Mouse (Mus musculus) left cerebral cortex, postnatal 4 days (tissue): ENCODE data around the gene Ldb3. TPM values are rescaled to one million over a fixed set of nuclear protein-coding genes. Genes with fewer than 3 reads are reported as not detected.

Source experiments
- DNase-seq: peaks from one replicate; pipeline ENCODE4 v3.0.0-alpha.2; 2022
- intact Hi-C: fragments of 180-260 bp; cut with DNase I; formaldehyde crosslinking; loops from one replicate; pipeline ENCODE4 v1.15.1; 2025
- total RNA-seq, 2 experiments: library from RNA; stranded (reverse); gene quantifications; 2 replicates each; pipeline ENCODE4 v1.2.3; 2021

The Ldb3 gene
- total RNA-seq, 2 experiments from 2014 or later: 1.5 to 1.7 TPM

DNA sequence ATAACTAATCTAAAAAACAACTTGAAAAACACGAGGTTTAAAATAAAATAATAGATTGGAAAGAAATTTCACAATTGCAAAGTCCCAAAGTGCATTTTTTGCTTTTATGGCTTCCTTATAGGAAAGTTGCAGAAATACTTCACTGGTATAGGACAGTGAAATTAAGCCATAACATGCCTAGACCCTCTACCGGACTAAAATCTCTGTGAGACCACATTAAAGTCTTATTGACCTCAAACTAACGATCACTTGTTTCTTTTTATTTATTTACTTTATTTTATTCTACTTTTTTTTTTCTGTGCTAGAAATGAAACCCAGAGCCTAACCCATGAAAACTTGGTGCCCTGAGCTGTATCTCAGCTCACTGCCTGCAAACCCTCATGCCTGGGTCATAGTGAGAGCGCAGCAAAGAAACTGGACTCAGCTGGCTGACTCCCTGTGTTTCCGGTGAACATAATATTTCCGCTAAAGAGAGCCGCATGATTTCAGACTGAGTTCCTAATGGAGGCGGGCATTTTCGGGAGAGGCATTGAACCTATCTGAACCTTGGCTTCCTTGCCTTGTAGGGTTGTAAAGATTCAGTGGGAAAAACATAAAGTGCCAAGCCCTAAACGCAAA is 71.4 kb downstream of the Ldb3 start:
- intact Hi-C loops: no loop called here

DNA sequence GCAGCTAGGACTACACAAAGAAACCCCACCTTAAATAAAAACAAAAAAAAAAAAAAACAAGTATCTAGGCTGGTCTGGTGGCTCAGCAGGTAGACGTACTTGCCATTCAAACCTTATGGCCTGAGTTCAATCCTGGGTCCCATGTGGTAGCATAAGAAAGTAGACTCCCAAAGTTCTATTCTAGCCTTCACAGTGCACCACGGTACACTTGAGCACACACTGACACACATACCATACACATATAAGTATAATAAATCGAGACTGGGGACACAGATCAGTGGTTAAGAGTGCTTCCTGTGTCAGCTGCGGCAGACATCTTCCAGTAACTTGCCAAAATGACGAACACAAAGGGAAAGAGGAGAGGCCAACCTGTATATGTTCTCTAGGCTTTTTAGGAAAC is 72.6 kb downstream of the Ldb3 start:
- intact Hi-C loops: no loop called here
- no peak for DNase-seq

More for the DNA sequence above, 71.4 kb downstream of the Ldb3 start:
- DNase-seq: no peak

DNA sequence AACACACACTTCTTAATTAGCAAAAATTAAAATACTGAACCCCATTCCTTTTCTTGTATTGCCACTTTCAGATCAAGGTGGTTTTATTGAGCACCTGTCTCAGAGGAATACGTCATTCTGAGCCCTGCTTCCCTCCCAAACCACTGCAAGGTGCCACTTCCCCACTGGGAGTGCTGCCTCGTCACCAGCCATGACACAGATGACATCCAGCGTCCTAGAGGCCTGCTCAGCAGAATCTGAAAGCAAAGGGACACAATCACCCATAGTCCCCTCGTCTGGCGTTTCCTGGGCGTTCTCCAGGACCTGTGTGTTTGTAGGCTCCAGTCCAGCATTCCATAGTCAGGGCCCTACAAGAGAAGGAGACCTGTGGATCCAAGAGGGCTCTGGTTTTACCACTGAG is 74.4 kb downstream of the Ldb3 start:
- no peak for DNase-seq
- intact Hi-C loops: no loop called here

DNA sequence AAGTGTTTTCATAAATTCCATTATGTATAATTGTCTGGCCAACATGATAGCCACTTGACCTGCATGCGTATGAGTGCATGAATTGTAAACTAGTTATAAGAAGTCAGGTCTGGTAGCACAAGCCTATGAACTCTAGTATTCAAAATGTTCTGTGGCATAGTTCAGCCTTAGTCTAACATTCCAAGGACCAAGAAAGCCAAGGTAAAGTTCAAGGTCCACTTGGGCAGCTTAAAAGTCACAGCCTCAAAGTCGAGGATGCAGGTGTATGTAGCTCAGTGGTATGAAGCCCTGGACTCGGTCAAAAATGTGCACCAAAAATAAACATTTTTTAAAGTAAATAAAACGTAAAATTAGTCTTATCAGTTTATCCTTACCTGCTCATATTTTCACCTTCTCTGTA is 75.9 kb downstream of the Ldb3 start:
- intact Hi-C loops: no loop called here
- no peak for DNase-seq

DNA sequence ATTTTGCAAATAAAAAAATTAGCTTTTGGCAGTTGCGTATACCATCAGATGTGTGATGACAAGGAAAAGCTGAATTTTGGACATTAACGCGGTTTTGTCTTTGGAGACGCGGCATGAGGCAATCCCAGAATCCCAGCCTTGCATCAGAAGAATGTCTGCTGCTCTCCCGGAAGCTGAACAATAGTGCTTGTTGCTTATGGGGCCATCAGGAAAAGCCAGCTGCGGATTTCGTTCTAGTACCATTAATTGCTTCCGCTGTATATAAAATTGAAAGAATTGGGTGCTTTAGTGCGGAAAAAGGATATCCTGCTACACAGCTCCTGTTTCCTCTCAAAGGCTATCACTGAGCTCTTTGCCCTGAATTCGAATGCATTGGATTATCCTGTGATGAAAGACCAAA is 76.6 kb downstream of the Ldb3 start:
- DNase-seq: no peak
- intact Hi-C loops: no loop called here

DNA sequence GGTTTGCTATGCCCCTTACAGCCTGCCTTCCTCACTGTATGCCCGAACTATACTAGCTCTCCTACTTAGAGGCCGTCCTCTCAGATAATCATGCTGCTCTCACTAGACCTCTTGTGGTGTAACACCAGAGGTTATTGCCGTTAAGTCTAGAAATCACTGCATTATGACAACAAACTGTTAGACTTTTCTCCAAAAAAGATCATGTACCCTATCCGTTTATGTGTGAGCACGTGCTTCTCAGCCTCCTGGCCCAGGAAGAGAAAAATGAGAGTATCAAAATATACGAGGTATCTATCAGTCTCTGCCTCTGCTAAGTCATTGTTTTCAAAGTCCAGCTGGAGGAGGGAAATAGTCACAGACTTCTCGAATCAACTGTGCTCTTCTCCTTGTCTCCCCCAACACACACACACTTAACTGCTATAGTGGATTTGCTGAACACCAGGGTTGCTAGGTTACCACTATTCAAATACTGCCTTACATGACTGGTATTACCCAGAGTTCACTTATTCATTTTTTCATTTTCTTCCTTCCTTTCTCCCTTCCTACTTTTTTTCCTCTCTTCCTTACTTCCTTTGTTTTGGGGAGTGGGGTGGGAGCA is 79.5 kb downstream of the Ldb3 start:
- DNase-seq: no peak
- intact Hi-C loops: no loop called here

DNA sequence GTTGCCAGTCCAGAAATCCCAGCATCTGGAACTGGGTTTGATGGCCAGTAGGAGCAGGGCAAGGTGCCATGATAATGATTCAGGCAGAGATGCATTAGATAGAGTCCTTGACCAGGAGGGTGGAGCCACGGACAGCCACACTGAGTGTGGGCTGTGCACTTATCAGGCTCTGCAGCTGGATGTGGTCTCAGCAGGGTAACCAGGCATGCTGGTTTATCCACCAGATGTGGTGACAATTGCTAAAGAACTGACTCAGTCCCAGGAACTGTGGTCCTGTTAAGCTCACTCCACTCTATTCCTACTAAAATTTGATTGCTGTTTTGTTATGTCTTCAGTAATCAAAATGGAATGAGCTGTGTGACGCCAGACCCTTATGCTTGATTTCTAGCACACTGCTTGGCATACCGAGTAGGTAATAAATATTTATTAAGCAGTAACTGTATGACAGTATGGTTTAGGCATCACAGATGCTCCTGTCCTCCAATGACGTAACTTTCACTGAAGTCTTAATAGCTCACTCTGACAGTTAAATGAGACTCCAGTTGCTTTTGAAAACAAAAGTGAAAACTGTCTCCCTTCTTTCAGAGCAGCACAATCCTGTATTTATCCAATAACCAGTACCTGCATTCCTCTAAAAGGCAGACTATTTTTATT is 80.2 kb downstream of the Ldb3 start:
- intact Hi-C loops: no loop called here
- DNase-seq: no peak

DNA sequence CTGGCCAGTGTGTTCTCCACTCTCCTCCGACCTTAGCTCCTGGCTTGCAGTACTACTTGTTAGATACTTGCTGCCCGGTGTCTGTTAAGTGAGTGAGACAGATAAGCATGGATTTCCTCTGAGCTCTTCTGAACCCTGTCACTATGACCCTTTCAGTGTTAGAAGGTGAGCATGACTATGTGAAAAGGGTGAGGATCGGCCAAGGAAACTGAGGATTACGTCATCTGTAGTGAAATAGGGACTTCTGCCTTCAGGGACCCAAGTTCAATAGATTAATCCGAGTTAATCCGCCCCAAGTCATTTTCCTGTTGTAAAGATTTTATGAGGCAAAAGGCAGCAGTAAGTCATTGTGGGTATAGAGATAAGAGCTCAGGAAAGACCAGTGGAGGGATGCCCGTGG is 83.2 kb downstream of the Ldb3 start:
- intact Hi-C loops: no loop called here
- DNase-seq: no peak

DNA sequence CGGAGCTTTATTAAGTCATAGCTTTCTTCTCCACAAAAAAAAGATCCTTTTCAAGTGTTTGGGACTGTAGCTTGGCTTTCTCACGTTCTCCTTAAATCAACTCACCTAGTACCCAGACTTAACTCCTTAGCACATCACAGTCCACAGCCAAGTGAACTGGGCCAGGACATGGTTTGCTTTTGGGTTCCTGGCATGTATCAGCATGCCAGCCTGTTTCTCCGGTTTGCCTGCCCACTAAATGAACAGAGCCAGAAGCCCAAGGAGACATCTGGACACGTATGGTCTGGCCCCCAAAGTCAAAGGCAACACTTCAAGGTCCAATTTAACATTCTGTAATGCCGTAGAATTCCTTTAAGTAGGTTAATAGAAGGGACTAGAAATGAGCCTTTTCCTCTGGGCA is 84.1 kb downstream of the Ldb3 start:
- intact Hi-C loops: loop anchor here (5.0 kb wide), 1 partner anchor 43 kb away; no protein-coding TSS in a partner anchor
- no peak for DNase-seq

DNA sequence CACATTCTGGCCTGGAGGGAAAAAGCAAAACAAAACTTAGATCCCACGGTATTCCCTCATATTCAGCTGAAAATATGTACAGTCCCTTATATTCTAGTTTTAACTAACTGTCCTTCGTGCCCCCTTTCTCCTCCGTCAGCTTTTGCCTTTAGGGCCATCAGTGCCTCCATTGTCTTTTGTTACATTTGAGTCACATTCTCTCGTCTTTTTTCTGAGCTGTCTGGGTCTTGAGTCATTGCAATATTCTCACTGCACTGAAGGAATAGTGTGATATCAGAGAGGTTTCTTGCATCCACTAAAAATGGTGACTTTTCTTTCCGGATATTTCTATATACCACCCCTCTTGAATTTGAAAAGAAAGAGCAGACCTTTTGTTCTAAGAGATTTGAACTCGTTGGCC is 84.7 kb downstream of the Ldb3 start:
- no peak for DNase-seq

DNA sequence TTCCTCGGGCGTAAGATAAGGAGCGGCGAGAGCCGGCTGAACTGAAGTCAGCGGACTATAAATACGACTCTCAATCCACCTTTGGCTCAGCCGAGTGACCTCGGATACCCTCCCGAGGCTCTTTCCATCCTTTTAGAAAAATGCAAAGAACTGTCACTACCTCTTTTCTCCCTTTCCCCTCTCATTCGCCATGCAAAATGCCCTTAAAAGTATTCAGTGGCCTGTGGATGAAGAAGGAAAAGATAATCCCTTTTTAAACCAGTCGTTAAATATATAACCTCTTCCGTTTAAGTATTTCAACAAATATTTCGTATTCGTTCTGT is 85.2 kb downstream of the Ldb3 start, which contains the start of gene Bmpr1a:
Gene Bmpr1a, minus strand, starts transcription at position 17 of the 323 bp plus-strand sequence.
- no peak for DNase-seq
- intact Hi-C loops: loop anchor here (5.0 kb wide), 1 partner anchor 44 kb away; no protein-coding TSS in a partner anchor

More for the DNA sequence above, 84.7 kb downstream of the Ldb3 start:
- intact Hi-C loops: loop anchor here (5.0 kb wide), 1 partner anchor 44 kb away; no protein-coding TSS in a partner anchor

DNA sequence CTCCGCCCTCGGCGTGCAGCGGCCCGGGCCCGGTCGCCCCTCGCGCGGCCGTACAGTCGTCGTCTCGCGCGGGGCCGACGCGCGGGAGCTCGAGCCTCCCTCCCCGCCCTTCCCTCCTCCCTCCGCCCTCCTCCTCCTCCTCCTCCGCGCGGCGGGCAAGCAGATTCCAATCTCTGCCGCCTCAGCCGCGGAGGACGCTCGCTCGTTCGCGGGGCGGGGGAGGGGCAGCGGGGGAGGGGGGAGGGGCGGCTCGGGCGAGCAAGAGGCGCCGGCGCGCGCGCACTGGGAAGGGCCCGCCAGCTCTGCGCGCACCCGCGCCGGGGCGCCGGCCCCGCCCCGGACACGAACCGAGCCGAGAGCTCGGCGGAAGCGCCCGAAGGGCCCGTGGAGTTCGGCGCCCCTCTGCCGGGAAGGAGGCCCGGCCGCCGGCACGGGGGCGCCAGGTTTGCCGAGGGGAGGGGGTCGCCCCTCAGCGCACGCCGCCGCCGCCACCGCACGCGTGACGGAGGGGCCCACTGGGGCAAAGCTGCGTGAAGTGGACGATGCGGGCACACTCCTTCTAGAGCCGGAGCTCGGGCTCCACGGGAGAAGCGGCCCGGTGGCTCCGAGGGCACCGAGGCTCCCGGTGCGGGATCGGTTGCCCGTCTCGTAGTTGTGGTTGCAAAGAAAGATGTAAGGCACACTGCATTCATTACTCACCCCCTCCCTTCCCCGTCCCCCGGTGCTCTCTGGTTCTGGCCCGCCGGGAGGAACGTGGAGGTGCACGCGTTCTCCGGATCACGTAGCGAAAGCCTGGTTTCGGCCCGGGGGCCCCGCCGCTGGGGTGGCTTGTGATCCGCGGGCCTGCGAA is 85.8 kb downstream of the Ldb3 start:
- DNase-seq: peak; percentile 91
- intact Hi-C loops: loop anchor here (5.0 kb wide), 1 partner anchor 45 kb away; no protein-coding TSS in a partner anchor

DNA sequence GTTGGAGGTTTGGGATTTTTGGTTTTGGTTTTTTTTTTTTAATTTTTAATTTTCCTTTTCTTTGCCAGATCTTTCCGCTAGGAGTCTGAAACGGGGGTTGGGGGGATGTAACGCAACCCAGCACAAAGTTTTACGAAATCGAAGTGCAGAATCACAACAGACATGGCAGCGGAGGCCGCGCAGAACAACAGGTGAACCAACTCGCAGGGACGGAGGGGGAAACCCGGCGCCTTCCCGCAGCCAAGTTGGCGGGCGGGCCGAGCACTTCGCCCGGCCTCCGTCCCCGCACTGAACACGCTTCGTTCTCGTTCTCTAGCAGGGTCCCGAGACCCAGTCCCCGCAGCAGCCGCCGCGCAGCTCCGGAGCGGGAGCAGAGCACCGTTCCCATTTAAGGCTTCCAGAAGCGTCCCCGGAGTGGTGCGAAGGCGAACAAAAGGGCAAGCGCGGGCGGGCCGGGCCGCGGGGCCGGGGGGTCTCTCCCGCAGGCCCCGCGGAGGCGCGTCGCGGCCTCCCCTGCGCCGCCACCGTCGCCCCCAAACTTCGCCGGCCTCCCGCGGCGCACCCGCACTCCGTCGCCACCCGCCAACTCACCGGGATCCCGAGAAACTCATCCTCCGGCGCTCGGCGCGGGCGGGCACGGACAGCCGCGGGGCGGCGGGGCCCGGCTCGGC is 86.5 kb downstream of the Ldb3 start:
- DNase-seq: peak; percentile 41
- intact Hi-C loops: loop anchor here (5.0 kb wide), 1 partner anchor 45 kb away; no protein-coding TSS in a partner anchor

DNA sequence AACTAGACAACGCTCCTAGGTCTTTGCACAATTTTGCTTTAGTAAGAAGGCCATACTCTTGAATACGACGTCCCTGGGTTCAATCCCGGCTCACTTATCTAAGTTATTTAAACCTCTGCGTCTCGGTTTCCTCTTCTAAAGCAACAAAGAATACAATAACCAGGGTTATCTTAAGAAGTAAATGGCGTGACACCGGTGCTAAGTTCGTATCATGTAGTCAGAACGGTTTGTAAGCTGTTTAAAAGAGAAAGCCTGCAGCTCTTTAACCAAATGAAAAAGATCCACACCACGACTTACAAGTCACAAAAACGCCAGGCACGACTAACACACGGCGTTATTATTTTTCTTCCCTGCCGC is 87.1 kb downstream of the Ldb3 start:
- intact Hi-C loops: loop anchor here (5.0 kb wide), 1 partner anchor 46 kb away; no protein-coding TSS in a partner anchor

DNA sequence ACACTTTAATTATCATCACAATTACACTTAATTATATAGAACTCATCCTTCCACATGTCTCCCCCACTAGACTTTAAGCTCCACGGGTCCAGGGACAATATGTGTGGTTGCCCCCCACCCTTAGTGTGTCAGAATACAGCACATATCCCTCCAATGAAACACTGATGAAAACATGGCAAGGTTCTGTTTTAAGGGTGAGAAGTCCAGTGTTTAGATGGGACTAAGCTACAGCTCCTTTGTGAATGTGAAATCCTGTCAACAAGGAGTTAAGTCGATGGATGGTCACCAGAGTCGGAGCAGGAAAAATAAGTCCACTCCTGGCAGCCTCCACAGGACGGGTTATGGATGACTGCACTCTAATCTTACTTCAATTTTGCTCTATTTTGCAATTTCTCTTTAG is 88.2 kb downstream of the Ldb3 start:
- intact Hi-C loops: loop anchor here (5.0 kb wide), 1 partner anchor 47 kb away; no protein-coding TSS in a partner anchor

More for the DNA sequence above, 87.1 kb downstream of the Ldb3 start:
- no peak for DNase-seq

DNA sequence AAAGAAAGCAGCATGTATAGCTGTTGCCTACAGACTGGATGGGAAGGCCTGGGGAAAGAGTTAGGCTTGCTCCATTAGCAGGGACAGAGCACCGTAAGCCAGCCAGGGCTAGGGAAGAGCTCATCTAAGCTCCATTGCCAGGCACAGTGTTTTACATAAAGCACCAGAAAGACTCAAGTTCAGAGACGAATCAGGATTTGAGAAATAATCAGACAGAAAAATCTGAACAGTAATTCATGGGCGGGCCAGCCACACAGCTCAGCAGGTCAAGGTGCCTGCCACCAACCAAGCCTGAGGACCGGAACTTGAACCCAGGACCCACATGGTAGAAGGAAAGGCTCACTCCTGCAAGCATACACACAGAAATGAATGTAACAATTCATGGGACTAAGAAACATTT is 88.8 kb downstream of the Ldb3 start:
- DNase-seq: no peak
- intact Hi-C loops: loop anchor here (5.0 kb wide), 1 partner anchor 48 kb away; no protein-coding TSS in a partner anchor

More for the DNA sequence above, 88.2 kb downstream of the Ldb3 start:
- no peak for DNase-seq

DNA sequence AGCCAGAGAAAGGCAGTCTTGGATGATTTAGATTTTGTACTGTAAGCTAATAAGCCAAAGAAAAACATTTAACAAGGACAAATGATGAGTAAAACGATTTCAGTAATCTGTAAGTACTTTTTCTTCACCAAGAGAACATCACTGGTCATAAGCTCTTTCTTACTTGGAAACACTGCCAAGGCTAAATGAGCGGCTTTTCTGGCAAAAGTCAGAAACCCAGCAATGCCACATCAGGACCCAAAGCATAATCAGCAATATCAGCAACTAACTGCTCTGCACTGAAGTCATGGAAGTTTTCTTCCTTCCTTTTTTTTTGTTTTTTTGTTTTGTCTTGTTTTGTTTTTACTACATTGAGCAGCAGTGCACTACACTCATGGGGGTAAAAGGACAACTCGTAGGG is 91.1 kb downstream of the Ldb3 start:
- intact Hi-C loops: no loop called here
- DNase-seq: no peak

DNA sequence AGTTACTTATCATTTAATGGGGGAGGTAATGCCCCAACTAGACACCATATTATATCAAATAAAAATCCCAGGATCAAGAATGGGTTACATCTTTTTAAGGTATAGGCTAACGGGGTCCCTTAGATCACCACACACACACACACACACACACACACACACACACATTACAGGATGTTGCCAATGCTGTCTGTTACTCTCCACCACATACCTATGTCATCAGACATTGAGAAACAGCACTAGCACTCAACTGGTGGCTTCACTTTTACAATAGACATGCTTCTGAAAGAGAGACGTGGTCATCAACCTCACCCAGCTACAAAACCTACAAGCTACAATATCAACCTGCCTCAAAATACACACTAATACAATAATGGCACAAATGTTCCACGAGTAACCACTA is 94.8 kb downstream of the Ldb3 start:
- DNase-seq: no peak
- intact Hi-C loops: no loop called here

DNA sequence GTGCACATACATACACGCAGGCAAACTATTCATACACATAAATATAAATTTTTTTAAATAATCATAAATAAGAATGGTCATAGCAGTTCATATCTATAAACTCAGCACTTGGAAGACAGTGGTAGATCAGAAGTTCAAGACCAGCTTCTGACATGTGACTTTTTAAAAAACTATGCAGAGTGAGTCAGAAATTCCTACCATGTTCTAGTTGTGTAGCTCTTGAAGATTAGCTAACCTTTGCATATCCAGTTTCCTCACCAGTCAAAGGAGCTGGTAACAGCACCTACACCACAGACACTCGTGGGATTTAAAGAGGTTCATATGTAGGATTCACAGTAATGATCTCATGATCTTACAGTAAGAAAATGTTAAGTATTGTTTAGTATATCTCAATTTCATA is 95.8 kb downstream of the Ldb3 start:
- intact Hi-C loops: no loop called here
- DNase-seq: no peak

DNA sequence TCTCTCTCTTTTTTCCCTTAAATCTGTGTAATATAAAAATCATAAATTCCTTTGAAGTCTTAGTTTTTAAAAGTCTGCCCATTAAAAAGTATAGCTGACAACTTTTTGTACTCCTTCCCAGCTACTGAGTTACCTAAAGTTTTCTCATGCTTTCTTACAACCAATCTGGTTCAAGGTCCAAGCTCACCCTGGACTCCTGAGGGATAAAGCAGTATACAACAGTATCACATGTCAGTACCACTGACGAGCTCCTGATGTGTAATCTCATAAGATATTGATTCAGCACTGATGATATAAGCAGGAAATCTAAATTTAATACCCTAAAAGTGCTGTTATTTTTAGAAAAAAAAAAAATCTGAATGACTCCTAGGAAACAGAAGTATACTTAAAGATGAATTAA is 97.5 kb downstream of the Ldb3 start:
- intact Hi-C loops: no loop called here
- no peak for DNase-seq
